Mouse (Mus musculus) heart, postnatal 0 days (tissue): Measurements from ENCODE around the gene Ccdc62. TPM values are rescaled to one million over a fixed set of nuclear protein-coding genes. Genes with fewer than 3 reads are reported as not detected.

Experiments
- ATAC-seq: fragments of 200-750 bp; cut with Nextera tagmentation; 2 replicates; pipeline ENCODE4 v1.8.0; 2017; ENCODE audit warnings: low read depth, moderate number of reproducible peaks, moderate library complexity; ENCODE audit not compliant: insufficient read depth
- DNase-seq: peaks from one replicate; pipeline ENCODE4 v3.0.0-alpha.2; 2016; ENCODE audit warnings: low spot score
- H3K27ac ChIP-seq: fragments of 300-500 bp; sonication (generic); 2 replicates; pipeline ENCODE4 v1.5.1; 2014; ENCODE audit warnings: low read depth, mild to moderate bottlenecking
- H3K27me3 ChIP-seq: fragments of 300-500 bp; sonication (generic); 2 replicates; pipeline ENCODE4 v1.6.1; 2014; ENCODE audit warnings: low read length, mixed read lengths; ENCODE audit not compliant: control insufficient read depth, insufficient read depth
- H3K36me3 ChIP-seq: fragments of 300-500 bp; sonication (generic); replicated peaks from 2 replicates; pipeline ENCODE4 v1.6.1; 2014; ENCODE audit warnings: low read length, mixed read lengths; ENCODE audit not compliant: control insufficient read depth, insufficient read depth
- H3K4me1 ChIP-seq: fragments of 300-500 bp; sonication (generic); 2 replicates; pipeline ENCODE4 v1.6.1; 2014; ENCODE audit warnings: antibody characterized with exemption; ENCODE audit not compliant: control insufficient read depth, insufficient read depth
- H3K4me2 ChIP-seq: fragments of 300-500 bp; sonication (generic); 2 replicates; pipeline ENCODE4 v1.6.1; 2014; ENCODE audit warnings: low read depth, mild to moderate bottlenecking, low read length, moderate library complexity
- H3K4me3 ChIP-seq: fragments of 300-500 bp; sonication (generic); 2 replicates; pipeline ENCODE4 v1.5.1; 2014; ENCODE audit warnings: low read depth, low read length
- H3K9ac ChIP-seq: fragments of 300-500 bp; sonication (generic); replicated peaks from 2 replicates; pipeline ENCODE4 v1.6.1; 2014; ENCODE audit warnings: low read depth, low read length, mixed read lengths
- H3K9me3 ChIP-seq: fragments of 300-500 bp; sonication (generic); replicated peaks from 2 replicates; pipeline ENCODE4 v1.6.1; 2016; ENCODE audit warnings: low read length; ENCODE audit not compliant: control insufficient read depth
- CTCF ChIP-seq: IDR thresholded peaks from 2 replicates; pipeline ENCODE4 v1.5.1; 2016; ENCODE audit warnings: antibody characterized with exemption, control low read depth, low read depth
- EP300 ChIP-seq: IDR thresholded peaks from 2 replicates; pipeline ENCODE4 v1.6.1; 2016; ENCODE audit warnings: antibody characterized with exemption, low read depth
- WGBS: fragments of 180-500 bp; shearing (Covaris S2); extraction: QIAGEN DNeasy Blood & Tissue Kit; methylation state at CpG from one replicate; pipeline ENCODE4 v1.1.7; 2014; 5-methylcytosine and 5-hydroxymethylcytosine counted together
- polyA plus RNA-seq: library from polyadenylated mRNA; unstranded; fragments of >200 nt; fragmentation: Nextera tagmentation; extraction: Ambion mirVana; gene quantifications from 2 replicates; pipeline ENCODE4 v1.2.1, GENCODE M21; 2015
- total RNA-seq: library from RNA; depleted of rRNA; stranded (reverse); fragments of >200 nt; gene quantifications from 2 replicates; pipeline ENCODE4 v1.2.3, GENCODE M21; 2014; ENCODE audit warnings: low replicate concordance

Gene Ccdc62
- total and polyA plus RNA-seq, 2 experiments from 2014 or later, result 5.8 to 11.5 TPM

DNA sequence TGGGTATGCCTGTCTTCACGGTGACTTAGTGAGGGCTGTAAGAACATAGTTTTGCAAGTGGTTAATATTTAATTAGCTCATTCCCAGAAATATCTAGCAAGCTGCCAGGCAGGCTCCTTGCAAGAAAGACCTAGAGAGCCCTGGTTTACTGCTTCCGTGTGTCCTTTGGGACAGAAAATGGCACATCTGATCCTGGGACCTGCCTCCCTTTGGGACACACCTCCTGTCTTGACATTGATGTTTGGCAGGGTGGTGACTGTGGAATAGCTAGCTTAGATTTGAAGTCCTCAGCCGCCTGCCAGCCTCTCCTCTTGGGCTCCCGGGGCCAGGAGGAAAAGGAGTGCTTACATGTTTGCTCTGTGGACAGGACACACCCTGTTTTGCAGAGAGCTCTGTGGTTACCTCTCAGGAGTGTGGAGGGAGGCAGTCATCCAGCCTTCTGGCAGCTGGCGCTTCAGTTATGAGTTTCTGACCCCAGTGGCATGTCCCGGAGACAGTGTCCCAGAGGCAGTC, 45.2 kb downstream of the Ccdc62 start:
- Histone ChIP-seq H3K4me1 (peaks cover 39% of the 10 kb centered on the region), H3K9ac (no peak overlapping the region), H3K27me3 (no peaks in the 10 kb centered on the region), H3K36me3 (no peaks in the 10 kb centered on the region), H3K4me2 (peak overlapping the region; percentile 96; the same call in 1 of the 2 replicates), H3K27ac (no peak overlapping the region), H3K4me3 (no peak overlapping the region), H3K9me3 (no peaks in the 10 kb centered on the region)
- ATAC-seq (no peak), DNase-seq (no peak)
- 43% methylated on average over 6 of the region's 6 CpGs for whole genome bisulfite sequencing
- TF ChIP-seq EP300 (no peak), CTCF (no peak)

DNA sequence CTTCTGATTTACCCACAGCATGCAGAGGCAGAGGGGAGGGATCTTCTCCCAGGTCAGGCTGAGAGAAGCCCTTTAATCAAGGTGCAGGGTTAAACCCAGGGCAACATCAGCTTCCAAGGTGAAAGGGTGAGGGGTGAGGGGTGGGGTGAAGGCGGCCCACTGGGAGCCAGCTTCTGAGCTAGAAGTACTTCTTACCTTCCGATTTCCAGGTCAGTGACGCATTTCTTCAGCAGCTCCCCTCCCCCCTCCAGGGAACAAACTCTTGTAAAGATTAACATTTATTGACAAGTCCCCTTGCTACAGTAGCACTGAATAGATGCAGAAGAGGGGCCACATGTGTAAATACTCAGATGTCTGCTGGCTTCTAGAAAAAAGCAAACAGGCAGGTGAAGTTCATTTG, 46.8 kb downstream of the Ccdc62 start:
- ATAC-seq (no peak), DNase-seq (no peak)
- no peaks in the 10 kb centered on the region for H3K9me3 ChIP-seq
- no peak overlapping the region for H3K9ac ChIP-seq
- TF ChIP-seq CTCF (no peak), EP300 (no peak)
- peaks cover 52% of the 10 kb centered on the region for H3K4me1 ChIP-seq
- no peaks in the 10 kb centered on the region for H3K36me3 ChIP-seq
- no peaks in the 10 kb centered on the region for H3K27me3 ChIP-seq
- H3K27ac ChIP-seq, result no peak overlapping the region
- WGBS, result 79% methylated on average over 3 of the region's 3 CpGs
- no peak overlapping the region for H3K4me3 ChIP-seq
- H3K4me2 ChIP-seq, result no peak overlapping the region

GRCm38 (mm10) chr5:123978131-123978530, 47.7 kb downstream of the Ccdc62 start:
- Histone ChIP-seq H3K9ac (no peak overlapping the region), H3K36me3 (no peaks in the 10 kb centered on the region), H3K4me1 (peaks cover 55% of the 10 kb centered on the region), H3K4me2 (no peak overlapping the region), H3K9me3 (no peaks in the 10 kb centered on the region), H3K4me3 (no peak overlapping the region), H3K27ac (0 out of 2 replicates have a peak overlapping the region, but pooled peaks have one; percentile 8), H3K27me3 (no peaks in the 10 kb centered on the region)
- TF ChIP-seq EP300 (no peak), CTCF (no peak)
- ATAC-seq (no peak), DNase-seq (no peak)
- WGBS, result 69% methylated on average over 5 of the region's 5 CpGs

- H3K9ac ChIP-seq, result no peak overlapping the region
- ATAC-seq (no peak), DNase-seq (no peak)
- no peak overlapping the region for H3K4me3 ChIP-seq
- WGBS, result 64% methylated on average over 18 of the region's 18 CpGs
- H3K27ac ChIP-seq, result peak overlapping the region; percentile 66
- H3K36me3 ChIP-seq, result no peaks in the 10 kb centered on the region
- H3K4me2 ChIP-seq, result no peak overlapping the region
- H3K4me1 ChIP-seq, result peaks cover 55% of the 10 kb centered on the region
- no peaks in the 10 kb centered on the region for H3K27me3 ChIP-seq
- no peaks in the 10 kb centered on the region for H3K9me3 ChIP-seq
- no peak for TF ChIP-seq CTCF
- TF ChIP-seq EP300, result no peak
These were observed 48.9 kb downstream of the Ccdc62 start for GRCm38 (mm10) chr5:123979221-123979979.

GRCm38 (mm10) chr5:123979980-123980369, 49.5 kb downstream of the Ccdc62 start:
- Histone ChIP-seq H3K9me3 (no peaks in the 10 kb centered on the region), H3K4me3 (no peak overlapping the region), H3K9ac (no peak overlapping the region), H3K27me3 (no peaks in the 10 kb centered on the region), H3K36me3 (no peaks in the 10 kb centered on the region), H3K4me1 (peaks cover 55% of the 10 kb centered on the region), H3K27ac (peak overlapping the region; percentile 66), H3K4me2 (0 out of 2 replicates have a peak overlapping the region, but pooled peaks have one; percentile 20)
- no peak for ATAC-seq
- DNase-seq, result no peak
- 74% methylated on average over 4 of the region's 4 CpGs for WGBS
- TF ChIP-seq CTCF (no peak), EP300 (no peak)
